Mouse (Mus musculus) CH12.LX (cell line): Measurements from ENCODE around the gene 1700069L16Rik.

Experiments
- CHD1 ChIP-seq: IDR thresholded peaks from 2 replicates; pipeline ENCODE4 v1.6.1; 2012; ENCODE audit warnings: low read depth, low read length, improper control_type of control experiment, inconsistent platforms
- CTCF ChIP-seq, 2 experiments: IDR thresholded peaks in 1 of 2; conservative IDR thresholded peaks in 1 of 2; 2 replicates each; pipeline ENCODE4 v1.5.1; 2011 to 2012; ENCODE audit warnings: low read depth in 2 of 2, low read length in 2 of 2, improper control_type of control experiment in 1 of 2, inconsistent platforms in 1 of 2, mild to moderate bottlenecking in 1 of 2, moderate library complexity in 1 of 2
- E2F4 ChIP-seq: IDR thresholded peaks from 2 replicates; pipeline ENCODE4 v1.6.1; 2011; ENCODE audit warnings: low read depth, low read length, improper control_type of control experiment; ENCODE audit not compliant: insufficient replicate concordance
- EP300 ChIP-seq: IDR thresholded peaks from 2 replicates; pipeline ENCODE4 v1.6.1; 2011; ENCODE audit warnings: low read length, improper control_type of control experiment
- NELFE ChIP-seq: IDR thresholded peaks from 2 replicates; pipeline ENCODE4 v1.6.1; 2011; ENCODE audit warnings: low read depth, low read length, improper control_type of control experiment
- POLR2A ChIP-seq: IDR thresholded peaks from 2 replicates; pipeline ENCODE4 v1.6.1; 2011; ENCODE audit warnings: low read depth, mild to moderate bottlenecking, improper control_type of control experiment, low read length
- POLR2AphosphoS2 ChIP-seq: IDR thresholded peaks from 2 replicates; pipeline ENCODE4 v1.6.1; 2011; ENCODE audit warnings: low read depth, low read length, improper control_type of control experiment
- RAD21 ChIP-seq: IDR thresholded peaks from 2 replicates; pipeline ENCODE4 v1.6.1; 2011; ENCODE audit warnings: low read depth, mild to moderate bottlenecking, low read length, improper control_type of control experiment, moderate library complexity
- SIN3A ChIP-seq: IDR thresholded peaks from 2 replicates; pipeline ENCODE4 v1.6.1; 2012; ENCODE audit warnings: low read length, improper control_type of control experiment, inconsistent platforms
- SMC3 ChIP-seq: IDR thresholded peaks from 2 replicates; pipeline ENCODE4 v1.6.1; 2011; ENCODE audit warnings: low read depth, low read length, improper control_type of control experiment
- USF1 ChIP-seq: IDR thresholded peaks from 2 replicates; pipeline ENCODE4 v1.6.1; 2014; ENCODE audit warnings: low read depth, mild to moderate bottlenecking, inconsistent platforms, low read length, improper control_type of control experiment
- ZC3H11A ChIP-seq: IDR thresholded peaks from 2 replicates; pipeline ENCODE4 v1.6.1; 2012; ENCODE audit warnings: low read depth, mild to moderate bottlenecking, inconsistent platforms, low read length, improper control_type of control experiment

- TF ChIP-seq EP300 (no peak), CHD1 (no peak), CTCF (conservative IDR thresholded peaks at IDR 0.05 in 1 of 2, IDR thresholded peaks at IDR 0.05 in 1 of 2; ENCODE audit: low read depth in 2 of 2, low read length in 2 of 2) (no peak), POLR2A (no peak), USF1 (no peak), SMC3 (no peak), E2F4 (no peak), ZC3H11A (no peak), NELFE (no peak), SIN3A (no peak), POLR2AphosphoS2 (no peak), RAD21 (no peak)
Observed at GRCm38 (mm10) chr5:113677541-113677940, 47.0 kb downstream of the 1700069L16Rik start.
